Mouse (Mus musculus): ENCODE measurements around the gene Timeless.
A peak's percentile ranks its signal among the peaks of the same experiment; 100 is the strongest.
"Not testable (repeated sequence)": the region's sequence is repeated elsewhere in the genome, so short reads cannot be mapped to it uniquely, and the experiment has no call there.

The Timeless gene

DNA sequence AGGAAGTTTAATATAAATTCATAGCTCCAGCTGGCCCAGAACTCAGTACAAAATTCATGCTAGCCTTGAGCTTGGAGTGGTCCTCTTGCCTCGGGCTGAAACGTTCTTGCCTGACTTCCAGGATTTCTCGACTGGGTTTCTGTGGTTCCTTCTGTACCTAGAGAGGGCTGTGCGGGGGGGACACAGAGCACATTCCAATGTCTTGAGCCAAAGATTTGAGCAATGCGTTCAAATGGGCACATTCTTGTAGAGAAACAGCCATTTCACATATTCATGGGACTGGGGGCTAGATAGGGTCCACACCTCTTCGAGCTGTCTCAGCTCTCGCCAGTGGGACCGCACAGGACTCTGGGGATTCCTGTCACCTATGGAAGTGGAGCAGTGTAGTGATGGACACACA is 24.1 kb downstream of the Timeless start:
- DNase-seq (ENCODE audit: low read depth, low spot score) = no peak

DNA sequence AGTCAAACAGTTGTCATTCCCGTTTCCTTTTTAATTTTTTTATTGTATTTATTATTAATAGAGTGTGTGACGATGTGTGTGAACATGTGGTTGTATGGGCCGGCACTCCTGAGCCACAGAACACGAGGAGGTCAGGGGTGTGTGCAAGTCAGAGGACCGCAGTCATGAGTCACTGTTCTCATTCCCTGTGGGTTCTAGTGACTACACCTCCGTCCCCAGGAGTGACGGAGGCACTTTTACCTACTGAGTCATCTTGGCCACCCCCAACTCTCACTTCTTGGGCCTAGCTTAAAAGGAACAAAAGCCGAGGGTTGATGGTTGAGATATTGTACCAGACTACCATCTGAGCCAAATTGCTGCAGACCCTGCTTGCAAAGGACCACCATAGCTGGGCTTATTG is 24.5 kb downstream of the Timeless start:
- DNase-seq (ENCODE audit: low read depth, low spot score) = no peak

DNA sequence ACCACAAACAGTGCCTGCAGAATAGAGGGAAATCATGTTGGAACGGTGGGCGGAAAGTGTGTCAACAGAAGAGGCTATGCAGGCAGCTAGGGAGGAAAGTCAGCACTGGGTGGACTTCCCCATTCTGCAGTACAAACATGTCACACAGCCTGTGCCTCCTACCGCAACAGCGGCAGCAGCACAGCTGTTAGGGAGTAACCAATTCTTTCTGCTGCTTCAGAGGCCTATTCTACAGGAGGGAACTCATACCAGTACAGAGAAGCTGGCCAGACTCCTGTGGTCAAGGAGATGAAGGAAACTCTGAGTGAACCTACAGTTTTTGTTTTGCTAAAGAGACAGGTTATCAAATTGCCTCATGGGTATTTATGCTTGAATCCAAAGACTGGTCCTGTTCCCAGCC is 27.1 kb downstream of the Timeless start:
- DNase-seq (ENCODE audit: low read depth, low spot score) = no peak

DNA sequence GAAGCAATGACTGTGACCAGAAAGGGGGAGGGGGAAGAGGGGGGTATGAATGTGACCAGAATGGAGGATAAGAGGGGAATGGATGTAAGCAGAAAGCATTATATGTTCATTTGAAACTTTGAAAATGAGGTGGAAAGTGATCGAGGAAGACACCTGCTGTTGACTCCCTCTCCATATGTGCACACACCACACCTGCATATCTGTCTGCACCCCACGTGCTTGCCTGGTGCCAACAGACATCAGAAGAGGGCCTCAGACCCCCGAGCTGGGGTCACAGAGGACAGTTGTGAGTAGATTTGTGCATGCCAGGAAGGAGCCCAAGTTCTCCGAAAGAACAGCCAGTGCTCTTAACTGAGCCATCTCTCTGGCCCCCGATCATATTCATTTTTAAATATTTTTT is 28.1 kb downstream of the Timeless start:
- DNase-seq (ENCODE audit: low read depth, low spot score) = no peak

DNA sequence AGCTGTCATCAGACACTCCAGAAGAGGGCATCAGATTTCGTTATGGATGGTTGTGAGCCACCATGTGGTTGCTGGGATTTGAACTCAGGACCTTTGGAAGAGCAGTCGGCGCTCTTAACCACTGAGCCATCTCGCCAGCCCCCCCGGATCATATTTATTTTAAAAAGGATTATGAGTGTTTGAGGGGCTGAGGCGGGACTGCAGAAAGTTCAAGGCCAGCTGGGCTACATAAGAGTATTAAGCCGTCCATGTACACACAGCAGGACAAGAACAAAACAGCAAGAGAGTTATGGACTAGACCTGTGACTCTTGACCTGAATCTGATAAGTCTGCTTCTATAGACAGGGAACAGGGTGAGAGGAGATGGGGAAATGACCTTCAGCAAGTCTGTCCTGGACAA is 28.5 kb downstream of the Timeless start:
- DNase-seq (ENCODE audit: low read depth, low spot score) = not testable (repeated sequence)

- DNase-seq (ENCODE audit: low read depth, low spot score) = peak; percentile 65
Measured at GRCm38 (mm10) chr10:128262300-128262699, 30.4 kb downstream of the Timeless start.

DNA sequence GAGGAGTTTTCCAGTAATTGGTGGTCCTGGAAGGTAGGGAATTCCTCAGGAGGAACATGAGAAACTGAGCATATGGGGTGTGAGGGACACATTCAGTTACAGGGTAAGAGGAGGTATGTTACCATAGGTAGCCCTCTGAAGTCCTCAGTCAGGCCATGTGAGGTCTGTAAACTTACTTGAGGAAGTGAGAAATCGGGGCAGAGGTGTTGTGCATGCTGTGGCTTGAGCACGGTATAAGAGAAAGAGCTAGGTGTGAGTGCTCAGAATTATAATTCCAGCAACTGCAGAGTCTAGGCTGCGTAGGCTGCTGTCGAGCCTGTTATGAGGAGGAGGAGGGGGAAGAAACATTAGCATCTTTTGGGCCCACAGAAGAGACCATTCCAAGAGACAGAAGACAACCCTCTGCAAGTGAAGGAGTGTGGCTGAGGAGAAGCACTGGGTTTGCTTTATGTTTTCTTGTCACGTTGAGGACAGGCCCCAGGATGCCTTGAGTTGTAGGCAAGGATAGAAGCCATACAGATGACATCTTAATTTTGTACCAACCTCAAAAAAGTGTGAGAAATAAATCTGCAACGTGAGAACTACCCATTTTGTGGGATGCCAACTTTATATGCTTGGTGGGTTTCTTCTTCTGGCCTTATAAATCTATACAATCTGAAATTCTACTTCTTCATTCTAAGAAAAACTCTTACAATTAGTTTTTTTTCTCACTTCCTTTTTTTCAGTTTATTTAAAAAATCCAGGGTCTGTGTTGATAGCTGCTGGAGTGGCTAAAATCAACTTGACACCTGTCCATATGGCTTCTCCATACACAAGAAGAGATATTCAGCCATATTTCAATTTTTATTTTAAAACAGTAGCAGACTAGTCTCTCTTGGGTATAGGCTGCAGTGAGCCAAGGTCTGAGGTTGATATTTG is 31.8 kb downstream of the Timeless start:
- no peak for DNase-seq (ENCODE audit: low read depth, low spot score)

DNA sequence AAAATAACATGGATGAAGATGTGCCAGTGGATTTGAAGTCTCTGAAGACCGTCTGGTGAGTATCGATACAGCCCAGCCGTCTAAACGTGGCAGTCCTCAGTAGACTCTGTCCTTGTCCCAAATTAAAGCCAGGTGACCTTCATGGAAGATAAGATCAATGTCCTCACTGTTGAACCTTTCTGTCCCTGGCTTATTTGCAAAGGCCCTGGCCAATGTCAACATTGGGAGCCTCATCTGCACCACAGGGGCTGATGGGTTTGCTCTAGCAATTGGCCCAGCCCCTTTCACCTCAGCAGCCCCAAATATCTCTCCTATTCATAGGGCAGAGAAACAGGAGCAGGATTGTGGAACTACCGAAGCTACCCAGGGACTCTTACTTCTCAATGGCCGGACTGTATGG is 36.5 kb downstream of the Timeless start, which contains the start of gene Apof:
Gene Apof, plus strand, starts transcription at position 301 of the 400 bp plus-strand sequence.
- DNase-seq (ENCODE audit: low read depth, low spot score) = no peak

DNA sequence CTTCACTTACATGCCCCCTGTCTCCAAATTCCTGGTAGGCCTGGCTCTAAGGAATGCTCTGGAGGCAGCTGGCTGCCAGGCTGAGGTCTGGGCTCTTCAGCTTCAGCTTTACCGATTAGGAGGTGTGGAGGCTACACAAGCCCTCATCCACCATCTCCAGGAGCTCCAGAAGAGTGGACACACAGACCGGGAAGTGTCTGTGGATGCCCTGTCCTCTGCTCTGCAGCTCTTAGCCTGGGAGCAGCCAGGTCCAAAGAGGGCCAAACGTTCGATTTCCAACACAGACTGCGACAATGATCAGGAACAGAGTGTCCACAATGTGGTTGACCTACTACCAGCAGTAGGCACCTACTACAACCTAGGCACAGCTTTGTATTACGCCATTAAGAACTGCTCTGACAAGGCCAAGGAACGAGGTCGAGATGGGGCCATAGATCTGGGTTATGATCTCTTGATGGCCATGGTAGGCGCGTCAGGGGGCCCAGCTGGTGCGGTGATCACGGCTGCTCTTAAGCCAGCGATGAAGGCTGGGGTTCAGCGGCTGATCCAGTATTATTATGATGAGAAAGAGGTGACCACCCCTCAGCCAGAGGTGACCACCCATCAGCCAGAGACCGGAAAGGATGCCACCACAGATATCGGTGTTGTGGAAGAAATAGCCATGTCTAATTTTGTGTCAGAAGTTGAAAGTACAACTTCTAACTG is 37.5 kb downstream of the Timeless start:
- DNase-seq (ENCODE audit: low read depth, low spot score) = no peak

DNA sequence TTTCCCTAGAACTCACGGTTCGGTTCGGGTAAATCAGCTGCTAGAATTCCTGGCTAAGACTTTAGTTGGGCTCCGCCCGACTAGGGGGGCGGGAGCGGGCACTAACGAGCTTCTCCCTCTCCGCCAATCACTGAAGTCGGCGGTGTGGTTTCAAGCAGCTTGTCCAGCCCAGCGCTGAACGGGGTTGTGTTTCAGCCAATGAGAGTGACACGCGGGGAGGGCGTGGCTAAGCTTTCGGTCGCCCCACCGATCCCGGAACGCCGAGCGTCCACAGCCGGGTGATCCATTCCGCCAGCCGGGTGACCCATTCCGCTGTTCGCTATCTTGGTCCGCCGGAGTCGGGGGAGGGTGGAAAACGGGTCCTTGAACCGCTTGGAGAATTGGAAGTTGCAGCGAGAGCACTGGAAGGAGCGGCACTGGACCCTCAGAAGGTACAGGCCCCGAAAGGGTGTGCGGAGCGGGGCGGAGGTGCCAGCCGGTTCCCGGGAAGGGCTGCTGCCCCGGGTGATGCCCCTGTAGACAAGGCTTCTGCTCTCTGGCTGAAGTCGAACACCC is 38.5 kb downstream of the Timeless start, which contains the start of gene Stat2:
Gene Stat2, plus strand, starts transcription at position 273 of the 555 bp plus-strand sequence.
- DNase-seq (ENCODE audit: low read depth, low spot score) = peak; percentile 94

GRCm38 (mm10) chr10:128270866-128271265 is 39.0 kb downstream of the Timeless start:
- no peak for DNase-seq (ENCODE audit: low read depth, low spot score)

DNA sequence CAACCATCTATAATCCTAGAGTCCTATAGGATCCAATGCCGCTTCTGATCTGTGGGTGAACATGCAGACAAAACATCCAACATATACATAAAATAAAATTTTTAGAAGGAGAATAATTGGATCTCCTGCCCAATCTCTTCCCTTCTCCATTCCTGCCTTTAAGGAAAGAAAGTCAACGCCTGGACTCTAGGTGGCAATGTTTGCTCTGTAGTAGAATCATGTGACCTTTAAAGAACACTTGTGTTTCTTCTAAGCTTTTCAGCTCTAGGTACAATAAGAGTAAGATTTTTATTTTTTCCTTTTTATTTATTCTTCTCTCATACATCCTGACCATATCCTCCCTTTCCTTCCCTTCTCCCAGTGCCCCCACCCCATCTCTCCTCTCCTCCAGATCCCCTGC is 40.0 kb downstream of the Timeless start:
- DNase-seq (ENCODE audit: low read depth, low spot score) = no peak

DNA sequence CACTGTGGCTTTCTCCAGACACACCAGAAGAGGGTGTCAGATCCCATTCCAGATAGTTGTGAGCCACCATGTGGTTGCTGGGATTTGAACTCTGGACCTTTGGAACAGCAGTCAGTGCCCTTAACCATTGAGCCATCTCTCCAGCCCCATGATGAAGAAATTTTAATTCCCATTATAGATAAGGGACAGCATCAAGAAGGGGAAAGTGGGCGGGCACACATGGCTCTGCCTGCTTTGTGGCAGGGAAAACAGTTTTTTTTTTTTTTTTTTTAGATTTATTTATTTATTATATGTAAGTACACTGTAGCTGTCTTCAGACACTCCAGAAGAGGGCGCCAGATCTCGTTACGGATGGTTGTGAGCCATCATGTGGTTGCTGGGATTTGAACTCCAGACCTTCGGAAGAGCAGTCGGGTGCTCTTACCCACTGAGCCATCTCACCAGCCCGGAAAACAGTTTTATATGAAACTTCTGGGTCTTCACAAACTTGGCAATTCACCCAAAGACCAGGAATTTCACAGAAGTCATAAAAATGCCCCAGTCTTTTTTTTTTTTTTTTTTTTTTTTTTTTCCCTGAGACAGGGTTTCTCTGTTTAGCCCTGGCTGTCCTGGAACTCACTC is 41.1 kb downstream of the Timeless start:
- DNase-seq (ENCODE audit: low read depth, low spot score) = not testable (repeated sequence)

GRCm38 (mm10) chr10:128275374-128275773 is 43.5 kb downstream of the Timeless start:
- not testable (repeated sequence) for DNase-seq (ENCODE audit: low read depth, low spot score)

DNA sequence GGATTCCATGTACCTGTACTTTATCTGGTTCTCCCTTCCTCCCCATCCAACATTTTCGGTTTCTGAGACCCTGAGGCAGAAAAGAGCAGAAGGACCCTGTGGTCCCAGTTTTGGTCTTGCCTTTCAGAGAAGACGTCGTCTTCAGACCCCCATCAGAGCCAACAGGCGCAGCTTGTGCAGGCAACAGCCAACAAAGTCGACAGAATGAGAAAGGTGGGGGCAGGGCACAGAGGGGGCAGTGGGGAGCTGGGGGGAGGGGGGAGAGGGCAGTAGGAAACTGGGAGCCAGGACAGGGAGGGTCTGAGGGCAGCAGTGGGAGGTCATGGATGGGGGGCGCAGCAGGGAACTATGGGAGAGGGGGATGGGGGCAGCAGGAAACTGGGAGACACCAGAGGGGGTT is 46.3 kb downstream of the Timeless start:
- DNase-seq (ENCODE audit: low read depth, low spot score) = no peak

DNA sequence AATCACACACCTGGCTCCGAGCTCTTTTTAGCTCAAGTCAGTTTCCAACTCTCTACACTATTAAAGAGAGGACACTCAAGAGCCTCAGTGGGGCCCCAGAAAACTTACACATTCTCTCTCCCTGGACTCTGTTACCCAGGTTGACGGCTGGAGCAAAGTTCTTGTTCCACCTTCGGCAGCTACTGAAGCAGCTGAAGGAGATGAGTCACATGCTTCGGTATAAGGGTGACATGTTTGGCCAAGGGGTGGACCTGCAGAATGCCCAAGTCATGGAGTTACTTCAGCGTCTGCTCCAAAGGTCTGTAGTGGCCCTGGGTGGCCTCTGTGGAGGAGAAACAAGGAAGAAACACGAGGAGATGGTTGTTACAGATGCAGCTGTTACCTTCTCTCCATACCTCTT is 49.1 kb downstream of the Timeless start:
- DNase-seq (ENCODE audit: low read depth, low spot score) = no peak

DNA sequence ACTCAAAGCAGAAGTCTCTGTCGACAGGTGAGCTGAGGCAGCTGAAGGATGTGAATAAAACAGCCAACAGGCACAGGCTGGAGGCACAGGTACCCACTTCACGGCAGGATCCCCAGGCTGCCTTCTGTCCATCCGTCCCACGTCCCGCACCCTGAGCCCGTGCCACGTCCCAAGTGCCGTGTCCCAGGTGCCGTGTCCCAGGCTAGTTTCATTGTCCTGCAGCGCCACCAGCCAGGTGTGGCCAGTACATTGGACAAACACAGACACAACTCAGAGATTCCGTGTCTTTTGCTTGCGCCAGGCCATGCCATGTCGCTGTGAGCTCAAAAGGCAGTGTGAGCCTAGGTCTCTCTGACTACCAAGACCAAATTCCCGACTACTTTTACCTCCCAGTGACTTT is 49.8 kb downstream of the Timeless start:
- no peak for DNase-seq (ENCODE audit: low read depth, low spot score)

DNA sequence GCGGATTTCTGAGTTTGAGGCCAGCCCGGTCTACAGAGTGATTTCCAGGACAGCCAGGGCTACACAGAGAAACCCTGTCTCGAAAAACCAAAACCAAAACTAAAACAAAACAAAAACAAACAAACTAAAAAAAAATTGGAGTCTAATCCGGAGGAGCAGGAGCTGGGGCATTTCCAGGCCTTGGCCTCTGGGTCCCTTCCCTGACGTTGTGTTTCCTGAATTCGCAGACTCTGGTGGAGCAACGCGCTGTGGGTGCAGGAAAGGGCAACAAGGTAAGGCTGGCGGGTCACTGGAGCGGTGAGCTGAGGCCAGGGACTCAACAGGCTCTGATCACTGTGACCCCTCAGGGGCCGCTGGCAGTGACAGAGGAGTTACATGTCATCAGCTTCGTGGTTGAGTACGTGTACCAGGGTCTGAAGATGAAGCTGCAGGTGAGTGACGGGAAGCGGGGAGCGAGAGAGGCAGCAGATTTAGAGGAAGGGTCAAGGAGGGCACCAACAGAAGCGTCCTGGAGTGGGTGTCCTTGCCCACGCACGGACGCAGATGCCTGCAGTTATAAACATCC is 51.1 kb downstream of the Timeless start:
- DNase-seq (ENCODE audit: low read depth, low spot score) = no peak

GRCm38 (mm10) chr10:128283604-128284579 is 52.0 kb downstream of the Timeless start:
- DNase-seq (ENCODE audit: low read depth, low spot score) = peak; percentile 58

- not testable (repeated sequence) for DNase-seq (ENCODE audit: low read depth, low spot score)
Measured at GRCm38 (mm10) chr10:128290594-128290993, 58.7 kb downstream of the Timeless start.

All from WW6 (cell line).